Mouse (Mus musculus) stomach, embryonic 15.5 days (tissue): ENCODE results near the gene Gm21788. TPM values are rescaled to one million over a fixed set of nuclear protein-coding genes. Genes with fewer than 3 reads are reported as not detected.
"Not testable (repeated sequence)": the region's sequence is repeated elsewhere in the genome, so short reads cannot be mapped to it uniquely, and the experiment has no call there.

ENCODE experiments used
- ATAC-seq: fragments of 200-750 bp; cut with Nextera tagmentation; 2 replicates; pipeline ENCODE4 v1.8.0; 2017; ENCODE audit warnings: low read depth, moderate number of reproducible peaks, moderate TSS enrichment; ENCODE audit not compliant: insufficient read depth, low FRiP score
- H3K27ac ChIP-seq: fragments of 300-500 bp; sonication (generic); 2 replicates; pipeline ENCODE4 v1.5.1; 2015; ENCODE audit warnings: mild to moderate bottlenecking, inconsistent platforms
- H3K27me3 ChIP-seq: fragments of 300-500 bp; sonication (generic); replicated peaks from 2 replicates; pipeline ENCODE4 v1.6.1; 2015; ENCODE audit warnings: inconsistent platforms
- H3K36me3 ChIP-seq: fragments of 300-500 bp; sonication (generic); 2 replicates; pipeline ENCODE4 v1.6.1; 2015; ENCODE audit warnings: inconsistent platforms
- H3K4me1 ChIP-seq: fragments of 300-500 bp; sonication (generic); 2 replicates; pipeline ENCODE4 v1.6.1; 2015; ENCODE audit warnings: inconsistent platforms
- H3K4me2 ChIP-seq: fragments of 300-500 bp; sonication (generic); 2 replicates; pipeline ENCODE4 v1.6.1; 2015; ENCODE audit warnings: mild to moderate bottlenecking, inconsistent platforms
- H3K4me3 ChIP-seq: fragments of 300-500 bp; sonication (generic); replicated peaks from 2 replicates; pipeline ENCODE4 v1.5.1; 2015; ENCODE audit warnings: inconsistent platforms
- H3K9ac ChIP-seq: fragments of 300-500 bp; sonication (generic); 2 replicates; pipeline ENCODE4 v1.6.1; 2015; ENCODE audit warnings: inconsistent platforms
- H3K9me3 ChIP-seq: fragments of 300-500 bp; sonication (generic); 2 replicates; pipeline ENCODE4 v1.6.1; 2016; ENCODE audit warnings: inconsistent platforms
- WGBS: fragments of 180-500 bp; shearing (Covaris S2); methylation state at CpG from one replicate; pipeline ENCODE4 v1.1.7; 2015; 5-methylcytosine and 5-hydroxymethylcytosine counted together
- polyA plus RNA-seq: library from polyadenylated mRNA; unstranded; fragments of >200 nt; fragmentation: Nextera tagmentation; extraction: Ambion mirVana; gene quantifications from 2 replicates; pipeline ENCODE4 v1.2.1, GENCODE M21; 2015

Gene Gm21788
- polyA plus RNA-seq, result not detected in 2 replicates

DNA sequence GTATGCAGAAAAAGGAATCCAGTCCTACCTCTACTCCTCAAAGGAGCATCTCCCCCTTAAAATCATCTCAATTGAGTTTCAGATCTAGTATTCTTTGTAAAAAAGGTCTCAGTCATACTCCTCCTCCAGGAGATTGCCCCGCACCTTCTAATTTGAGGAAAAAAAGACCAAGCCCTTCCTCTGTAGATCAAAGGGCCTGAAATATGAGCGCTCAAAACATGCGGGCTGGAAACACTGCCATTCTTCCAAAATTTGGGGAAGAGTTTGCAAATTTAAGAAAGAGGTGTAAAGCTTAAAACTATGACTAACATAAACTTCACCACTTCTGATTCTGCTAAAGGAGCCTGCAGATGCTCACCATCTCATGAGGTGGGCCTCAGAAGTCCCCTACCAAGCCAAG lies at the start of gene Gm21788:
Gm21788 (plus strand) TSS at position 301 of the 400 bp plus-strand sequence.
- not testable (repeated sequence) for H3K4me3 ChIP-seq, ATAC-seq, H3K4me1 ChIP-seq, H3K36me3 ChIP-seq, H3K4me2 ChIP-seq, H3K9me3 ChIP-seq, H3K27me3 ChIP-seq, H3K27ac ChIP-seq, H3K9ac ChIP-seq
- no CpG with 5 or more reads among the region's 3 CpGs for WGBS

Other genes starting within 250 kb of the Gm21788 start
- not detected in 2 replicates for gene Gm21244, start 235.7 kb upstream of the Gm21788 start, polyA plus RNA-seq
- not detected in 2 replicates for gene Gm28998, start 151.2 kb upstream of the Gm21788 start, polyA plus RNA-seq
- gene Gm20826, start 233.5 kb downstream of the Gm21788 start, polyA plus RNA-seq, result 0.04 TPM in 1 of 2 replicates, not detected in the other